Mouse (Mus musculus): Measurements from ENCODE around the gene Polg2. TPM values are rescaled to one million over a fixed set of nuclear protein-coding genes. Genes with fewer than 3 reads are reported as not detected.

Polg2 gene
- total and polyA plus RNA-seq, 3 experiments: 2.7 to 4.2 (median 3.7) TPM

- intact Hi-C loops (cut with DNase I): no loop called here
- Histone ChIP-seq H3K27me3 (ENCODE audit: control insufficient read depth, insufficient read depth, low read length) (no peaks in the 10 kb centered on the region), H3K4me3 (no peak overlapping the region), H3K4me1 (ENCODE audit: control insufficient read depth, insufficient read depth, low read length) (peaks cover 2% of the 10 kb centered on the region; the same call in 1 of the 2 replicates), H3K27ac (no peak overlapping the region), H3K9ac (ENCODE audit: low read depth, low read length) (no peak overlapping the region), H3K79me2 (replicated peaks; ENCODE audit: control insufficient read depth, insufficient read depth, low read length) (no peaks in the 10 kb centered on the region), H3K36me3 (ENCODE audit: control insufficient read depth, insufficient read depth, low read length) (no peaks in the 10 kb centered on the region; the same call in 1 of the 2 replicates)
- no peak for TF ChIP-seq POLR2A (IDR thresholded peaks at IDR 0.05; ENCODE audit: insufficient read depth, low read depth, low read length)
- no peak for TF ChIP-seq CTCF (IDR thresholded peaks at IDR 0.05)
- no peak for TF ChIP-seq EP300 (IDR thresholded peaks at IDR 0.05; ENCODE audit: insufficient read depth, low read depth, low read length)
- DNase-seq: no peak
- WGBS: 88% methylated on average over 4 of the region's 4 CpGs
Observed at GRCm38 (mm10) chr11:106766611-106767162, 12.7 kb downstream of the Polg2 start.

DNA sequence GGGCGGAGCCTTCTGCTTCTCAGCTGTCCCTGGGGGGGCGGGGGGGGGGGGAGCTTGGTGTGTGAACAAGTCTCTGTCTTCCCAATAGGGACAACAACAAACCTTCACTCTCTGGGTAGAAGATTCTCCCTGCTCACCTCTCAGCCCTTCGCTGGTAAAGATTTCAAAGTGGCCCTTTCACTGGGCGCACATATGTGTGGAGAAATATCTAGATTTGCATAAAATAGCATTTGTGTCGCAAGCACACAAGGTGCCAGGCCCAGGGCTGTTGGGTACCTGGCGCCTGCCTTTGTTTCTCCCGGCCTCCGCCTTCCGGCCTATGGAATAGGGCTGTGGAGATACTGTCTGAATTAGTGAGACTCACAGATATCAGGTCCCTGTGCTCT, 16.5 kb downstream of the Polg2 start:
- Histone ChIP-seq H3K36me3 (ENCODE audit: control insufficient read depth, insufficient read depth, low read length) (no peaks in the 10 kb centered on the region), H3K4me1 (ENCODE audit: control insufficient read depth, insufficient read depth, low read length) (peaks cover 2% of the 10 kb centered on the region; the same call in 1 of the 2 replicates), H3K4me3 (no peak overlapping the region), H3K9ac (ENCODE audit: low read depth, low read length) (no peak overlapping the region), H3K79me2 (replicated peaks; ENCODE audit: control insufficient read depth, insufficient read depth, low read length) (no peaks in the 10 kb centered on the region), H3K27ac (peak overlapping the region; percentile 38; the same call in 1 of the 2 replicates), H3K27me3 (ENCODE audit: control insufficient read depth, insufficient read depth, low read length) (no peaks in the 10 kb centered on the region)
- TF ChIP-seq EP300 (IDR thresholded peaks at IDR 0.05; ENCODE audit: insufficient read depth, low read depth, low read length): no peak
- TF ChIP-seq CTCF (IDR thresholded peaks at IDR 0.05): no peak
- TF ChIP-seq POLR2A (IDR thresholded peaks at IDR 0.05; ENCODE audit: insufficient read depth, low read depth, low read length): no peak
- intact Hi-C loops (cut with DNase I): no loop called here
- no peak for DNase-seq
- 70% methylated on average over 9 of the region's 9 CpGs for WGBS

DNA sequence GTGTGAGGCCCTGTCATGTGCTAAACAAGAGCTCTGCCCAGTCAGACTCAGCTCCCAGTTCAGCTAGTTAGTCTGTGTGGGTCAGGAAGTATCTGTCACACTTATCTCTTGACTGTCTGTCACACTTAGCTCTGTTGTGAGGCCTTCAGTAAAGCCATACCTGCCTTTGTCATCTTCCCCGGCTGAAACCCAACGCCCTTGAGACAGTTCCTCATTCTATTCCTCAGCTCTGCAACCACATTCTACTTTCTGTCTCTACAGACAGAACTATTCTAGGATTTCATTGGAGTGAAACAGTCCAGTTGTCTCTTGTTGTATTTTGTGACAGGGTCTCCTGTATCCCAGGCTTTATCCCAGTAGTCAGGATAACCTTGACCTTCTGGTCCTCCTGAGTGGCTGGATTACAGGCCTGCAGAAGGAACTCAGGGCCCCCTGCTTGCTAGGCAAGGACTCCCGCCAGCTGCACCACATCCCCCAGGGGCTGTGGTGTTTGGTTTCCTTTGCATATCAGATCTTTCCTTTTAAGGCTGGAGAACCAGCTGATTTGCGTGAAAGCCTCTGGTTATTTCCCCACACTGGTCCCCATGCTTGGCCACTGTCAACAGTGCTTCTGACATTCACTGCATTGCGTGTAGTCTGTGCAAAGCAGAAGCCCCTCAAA, 17.1 kb downstream of the Polg2 start:
- peak; percentile 53 to 68 for DNase-seq
- Histone ChIP-seq H3K9ac (ENCODE audit: low read depth, low read length) (no peak overlapping the region), H3K27me3 (ENCODE audit: control insufficient read depth, insufficient read depth, low read length) (no peaks in the 10 kb centered on the region), H3K4me3 (no peak overlapping the region), H3K79me2 (replicated peaks; ENCODE audit: control insufficient read depth, insufficient read depth, low read length) (no peaks in the 10 kb centered on the region), H3K36me3 (ENCODE audit: control insufficient read depth, insufficient read depth, low read length) (no peaks in the 10 kb centered on the region), H3K27ac (peak overlapping the region; percentile 23; the same call in 1 of the 2 replicates), H3K4me1 (ENCODE audit: control insufficient read depth, insufficient read depth, low read length) (peaks cover 2% of the 10 kb centered on the region; the same call in 1 of the 2 replicates)
- WGBS: 32% methylated on average over 5 of the region's 5 CpGs
- no peak for TF ChIP-seq EP300 (IDR thresholded peaks at IDR 0.05; ENCODE audit: insufficient read depth, low read depth, low read length)
- TF ChIP-seq POLR2A (IDR thresholded peaks at IDR 0.05; ENCODE audit: insufficient read depth, low read depth, low read length): no peak
- intact Hi-C loops (cut with DNase I): no loop called here

- Histone ChIP-seq H3K27me3 (ENCODE audit: control insufficient read depth, insufficient read depth, low read length) (no peaks in the 10 kb centered on the region), H3K4me1 (ENCODE audit: control insufficient read depth, insufficient read depth, low read length) (peaks cover 2% of the 10 kb centered on the region; the same call in 1 of the 2 replicates), H3K79me2 (replicated peaks; ENCODE audit: control insufficient read depth, insufficient read depth, low read length) (no peaks in the 10 kb centered on the region), H3K27ac (no peak overlapping the region), H3K36me3 (ENCODE audit: control insufficient read depth, insufficient read depth, low read length) (no peaks in the 10 kb centered on the region), H3K4me3 (no peak overlapping the region), H3K9ac (ENCODE audit: low read depth, low read length) (no peak overlapping the region)
- intact Hi-C loops (cut with DNase I): no loop called here
- TF ChIP-seq CTCF (IDR thresholded peaks at IDR 0.05) (no peak), POLR2A (IDR thresholded peaks at IDR 0.05; ENCODE audit: insufficient read depth, low read depth, low read length) (no peak), EP300 (IDR thresholded peaks at IDR 0.05; ENCODE audit: insufficient read depth, low read depth, low read length) (no peak)
- no peak for DNase-seq
- WGBS: 89% methylated on average over 5 of the region's 5 CpGs
Observed at GRCm38 (mm10) chr11:106760511-106760910, 18.8 kb downstream of the Polg2 start.

DNA sequence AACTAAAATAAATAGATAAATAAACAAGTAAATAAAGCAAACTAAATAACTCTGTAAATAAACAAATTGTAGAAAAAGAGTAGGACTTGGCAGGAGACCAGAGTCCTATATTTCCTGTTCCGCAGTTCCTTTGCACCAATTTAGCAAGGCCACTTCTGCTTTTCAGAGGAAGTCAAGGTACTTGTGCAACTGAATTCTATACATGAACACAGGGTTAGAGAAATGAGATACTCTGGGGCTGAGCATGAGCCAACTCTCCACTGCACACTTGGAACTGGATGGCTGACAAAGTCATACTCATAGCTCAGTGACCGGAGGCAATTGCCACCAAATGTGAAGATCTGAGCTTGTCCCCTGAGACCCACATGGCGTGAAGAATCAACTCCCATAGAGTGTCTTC, 20.3 kb downstream of the Polg2 start:
- Histone ChIP-seq H3K4me1 (ENCODE audit: control insufficient read depth, insufficient read depth, low read length) (peaks cover 2% of the 10 kb centered on the region; the same call in 1 of the 2 replicates), H3K27me3 (ENCODE audit: control insufficient read depth, insufficient read depth, low read length) (no peaks in the 10 kb centered on the region), H3K4me3 (no peak overlapping the region), H3K27ac (no peak overlapping the region), H3K36me3 (ENCODE audit: control insufficient read depth, insufficient read depth, low read length) (no peaks in the 10 kb centered on the region), H3K79me2 (replicated peaks; ENCODE audit: control insufficient read depth, insufficient read depth, low read length) (no peaks in the 10 kb centered on the region), H3K9ac (ENCODE audit: low read depth, low read length) (no peak overlapping the region)
- WGBS: 82% methylated on average over 3 of the region's 3 CpGs
- intact Hi-C loops (cut with DNase I): no loop called here
- TF ChIP-seq CTCF (IDR thresholded peaks at IDR 0.05): no peak
- TF ChIP-seq POLR2A (IDR thresholded peaks at IDR 0.05; ENCODE audit: insufficient read depth, low read depth, low read length): no peak
- no peak for TF ChIP-seq EP300 (IDR thresholded peaks at IDR 0.05; ENCODE audit: insufficient read depth, low read depth, low read length)
- no peak for DNase-seq

DNA sequence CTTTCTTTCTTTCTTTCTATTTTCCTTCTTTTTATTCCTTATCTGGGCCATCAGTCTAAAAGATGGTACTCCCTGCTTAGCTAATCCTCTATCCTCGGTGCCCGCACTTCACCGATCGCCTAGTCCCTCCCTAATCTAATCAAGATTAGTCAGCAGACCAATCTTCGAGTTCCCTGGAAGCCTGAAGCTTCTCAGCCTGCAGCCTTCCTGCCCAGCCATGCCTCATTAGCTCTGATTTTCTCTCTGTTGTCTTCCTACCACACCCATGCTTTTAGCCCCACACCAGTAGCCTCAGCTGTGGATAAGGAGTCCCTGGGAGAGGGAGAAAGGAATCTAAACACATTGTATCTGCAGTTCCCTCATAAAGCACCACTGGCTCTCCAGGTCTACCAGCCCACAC, 23.8 kb downstream of the Polg2 start:
- DNase-seq: no peak
- Histone ChIP-seq H3K27me3 (ENCODE audit: control insufficient read depth, insufficient read depth, low read length) (no peaks in the 10 kb centered on the region), H3K79me2 (replicated peaks; ENCODE audit: control insufficient read depth, insufficient read depth, low read length) (no peaks in the 10 kb centered on the region), H3K9ac (ENCODE audit: low read depth, low read length) (no peak overlapping the region), H3K4me3 (no peak overlapping the region), H3K27ac (no peak overlapping the region), H3K4me1 (ENCODE audit: control insufficient read depth, insufficient read depth, low read length) (no peaks in the 10 kb centered on the region), H3K36me3 (ENCODE audit: control insufficient read depth, insufficient read depth, low read length) (no peaks in the 10 kb centered on the region)
- intact Hi-C loops (cut with DNase I): no loop called here
- TF ChIP-seq CTCF (IDR thresholded peaks at IDR 0.05): no peak
- no peak for TF ChIP-seq EP300 (IDR thresholded peaks at IDR 0.05; ENCODE audit: insufficient read depth, low read depth, low read length)
- WGBS: 43% methylated on average over 5 of the region's 5 CpGs

Data from heart, adult 2 months (tissue).